Mouse (Mus musculus): Measurements from ENCODE around the gene Col12a1. TPM values are rescaled to one million over a fixed set of nuclear protein-coding genes. Genes with fewer than 3 reads are reported as not detected.
"Not testable (repeated sequence)": the region's sequence is repeated elsewhere in the genome, so short reads cannot be mapped to it uniquely, and the experiment has no call there.

The Col12a1 gene
- polyA plus RNA-seq, 1 experiment from 2014 or later: 15.1 TPM

DNA sequence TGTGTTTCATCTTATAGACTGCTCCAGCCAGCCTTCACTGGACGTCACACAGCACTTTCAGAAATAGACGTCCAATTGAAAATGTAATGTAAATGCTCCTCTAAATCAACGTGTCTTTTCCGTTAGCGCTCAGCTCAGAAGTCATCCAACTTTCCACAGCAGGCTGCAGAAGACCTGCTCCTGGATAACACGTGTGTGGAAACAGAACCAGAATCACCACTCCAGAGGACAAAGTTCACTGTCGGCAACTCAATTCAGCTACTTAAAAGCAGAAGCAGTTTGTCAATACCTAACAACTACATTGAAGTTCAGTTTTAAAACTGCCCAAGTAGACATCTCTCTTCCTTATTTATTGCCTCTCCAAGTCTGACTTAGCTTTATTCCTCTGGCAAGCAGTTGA is 29.3 kb downstream of the Col12a1 start:
- no peak overlapping the region for H3K4me3 ChIP-seq
- 0 out of 2 replicates have a peak, but pooled peaks cover 5% of the 10 kb centered on the region for H3K4me1 ChIP-seq (replicated peaks)
- no peaks in the 10 kb centered on the region for H3K27me3 ChIP-seq (replicated peaks)
- H3K27ac ChIP-seq (ENCODE audit: poor library complexity, severe bottlenecking): no peak overlapping the region
- no peak overlapping the region for H3K9ac ChIP-seq
- H3K9me3 ChIP-seq (replicated peaks): no peaks in the 10 kb centered on the region
- ATAC-seq (ENCODE audit: insufficient number of reproducible peaks, low FRiP score): no peak
- no peak overlapping the region for H3K4me2 ChIP-seq
- 55% methylated on average over 7 of the region's 7 CpGs for WGBS
- no peaks in the 10 kb centered on the region for H3K36me3 ChIP-seq

DNA sequence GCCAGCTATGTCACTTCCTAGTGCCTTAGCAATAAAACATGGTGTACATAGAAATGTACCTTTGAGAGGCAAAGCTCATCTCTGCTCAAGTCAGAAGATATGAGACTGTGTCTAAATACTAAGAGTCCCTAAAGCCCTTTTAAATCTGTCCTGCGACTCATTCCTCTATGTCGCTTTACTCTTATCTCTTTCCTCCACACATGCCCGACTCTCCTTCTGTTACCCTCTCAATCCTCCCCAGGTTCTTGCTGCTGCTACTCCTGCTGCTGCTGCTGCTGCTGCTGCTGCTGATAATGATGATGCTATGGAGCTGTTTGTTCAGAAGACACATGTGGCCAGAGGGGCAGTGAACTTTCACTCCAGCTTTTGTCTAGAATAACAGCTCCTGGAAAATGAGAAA is 31.4 kb downstream of the Col12a1 start:
- Histone ChIP-seq H3K9me3 (replicated peaks) (no peaks in the 10 kb centered on the region), H3K9ac (no peak overlapping the region), H3K27ac (ENCODE audit: poor library complexity, severe bottlenecking) (no peak overlapping the region), H3K4me1 (replicated peaks) (0 out of 2 replicates have a peak, but pooled peaks cover 5% of the 10 kb centered on the region), H3K27me3 (replicated peaks) (no peaks in the 10 kb centered on the region), H3K4me3 (no peak overlapping the region), H3K36me3 (no peaks in the 10 kb centered on the region), H3K4me2 (no peak overlapping the region)
- ATAC-seq (ENCODE audit: insufficient number of reproducible peaks, low FRiP score): no peak
- 7% methylated on average over 3 of the region's 3 CpGs for WGBS

DNA sequence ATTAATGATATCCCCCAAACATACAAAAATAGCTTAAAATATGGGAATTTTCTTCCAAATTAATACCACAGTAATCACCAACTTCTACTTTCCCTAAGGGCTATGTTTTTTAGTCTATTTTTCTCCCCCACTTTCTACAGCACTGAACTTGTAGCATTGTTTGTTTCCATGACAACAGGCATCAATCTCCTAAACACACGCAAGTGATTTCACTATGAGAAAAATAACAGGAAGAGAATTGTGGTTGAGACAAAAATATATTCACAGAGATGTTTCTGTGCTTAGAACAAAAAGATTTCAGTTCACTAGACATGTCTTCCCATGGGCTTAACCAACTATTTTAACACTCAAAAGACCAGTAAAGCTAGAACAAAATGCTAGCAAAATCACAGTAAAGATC is 32.6 kb downstream of the Col12a1 start:
- H3K4me3 ChIP-seq: no peak overlapping the region
- no peak for ATAC-seq (ENCODE audit: insufficient number of reproducible peaks, low FRiP score)
- 69% methylated on average over 1 of the region's 1 CpGs for WGBS
- H3K9ac ChIP-seq: no peak overlapping the region
- no peaks in the 10 kb centered on the region for H3K27me3 ChIP-seq (replicated peaks)
- H3K36me3 ChIP-seq: no peaks in the 10 kb centered on the region
- no peaks in the 10 kb centered on the region for H3K9me3 ChIP-seq (replicated peaks)
- peaks cover 8% of the 10 kb centered on the region; the same call in 1 of the 2 replicates for H3K4me1 ChIP-seq (replicated peaks)
- no peak overlapping the region for H3K27ac ChIP-seq (ENCODE audit: poor library complexity, severe bottlenecking)
- no peak overlapping the region for H3K4me2 ChIP-seq

DNA sequence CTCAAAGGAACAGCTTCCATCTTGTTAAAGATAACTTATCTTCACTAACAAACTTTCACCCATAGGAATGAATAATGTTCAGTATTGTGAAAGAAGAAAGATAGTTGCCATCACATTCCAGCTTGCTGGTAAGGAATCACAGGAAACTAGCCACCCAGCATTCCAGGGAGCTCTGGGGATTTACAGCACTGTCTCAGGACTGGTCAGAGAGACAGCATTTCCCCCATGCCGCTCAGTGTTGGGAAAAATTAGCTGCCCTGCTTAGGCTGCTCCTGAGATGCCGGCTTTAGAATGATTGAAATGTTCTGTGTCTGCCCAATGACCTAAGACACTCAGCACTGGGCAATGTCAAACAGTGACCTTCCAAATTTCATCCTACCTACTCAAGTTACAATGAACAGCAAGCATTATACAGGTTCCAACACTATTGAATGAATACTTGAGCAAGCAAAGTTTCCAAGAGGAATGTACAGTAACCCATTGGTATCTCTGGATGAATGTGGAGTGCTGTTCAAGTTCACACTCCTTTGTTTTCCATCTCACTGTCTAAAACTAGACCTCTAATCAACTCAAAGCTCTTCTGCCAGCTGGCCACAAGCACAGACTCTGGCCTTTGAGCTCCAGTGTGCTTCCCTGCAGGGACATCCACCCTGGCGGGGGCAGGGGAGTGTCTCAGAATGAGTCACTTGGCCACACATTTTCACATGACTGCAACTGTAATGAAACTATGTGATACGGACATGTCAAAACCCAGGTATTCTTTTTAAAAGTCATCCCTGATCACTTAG is 38.0 kb downstream of the Col12a1 start:
- Histone ChIP-seq H3K36me3 (no peaks in the 10 kb centered on the region), H3K4me3 (no peak overlapping the region), H3K27me3 (replicated peaks) (no peaks in the 10 kb centered on the region), H3K4me2 (no peak overlapping the region), H3K9ac (no peak overlapping the region), H3K27ac (ENCODE audit: poor library complexity, severe bottlenecking) (peak overlapping the region; percentile 70), H3K9me3 (replicated peaks) (no peaks in the 10 kb centered on the region), H3K4me1 (replicated peaks) (peaks cover 11% of the 10 kb centered on the region)
- WGBS: 37% methylated on average over 4 of the region's 4 CpGs
- 0 out of 2 replicates have a peak, but pooled peaks have one; percentile 53 for ATAC-seq (ENCODE audit: insufficient number of reproducible peaks, low FRiP score)

DNA sequence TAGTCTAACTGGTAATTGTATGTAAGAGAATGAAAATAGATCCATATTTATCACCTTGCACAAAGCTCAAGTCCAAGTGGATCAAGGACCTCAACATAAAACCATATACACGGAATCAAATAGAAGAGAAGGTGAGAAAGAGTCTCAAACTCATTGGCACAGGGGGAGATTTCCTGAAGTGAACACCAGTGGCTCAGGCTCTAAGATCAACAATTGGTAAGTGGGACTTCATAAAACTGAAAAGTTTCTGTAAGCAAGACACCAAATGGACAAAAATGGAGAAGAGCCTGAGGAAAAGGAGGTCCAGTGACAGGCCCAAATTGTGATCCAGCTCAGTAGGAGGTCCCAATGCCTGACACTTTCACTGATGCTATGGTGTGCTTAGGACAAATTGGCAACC is 49.8 kb downstream of the Col12a1 start:
- H3K27ac ChIP-seq (ENCODE audit: poor library complexity, severe bottlenecking); H3K4me1 ChIP-seq (replicated peaks); H3K9me3 ChIP-seq (replicated peaks); H3K36me3 ChIP-seq; ATAC-seq (ENCODE audit: insufficient number of reproducible peaks, low FRiP score); H3K9ac ChIP-seq; H3K4me3 ChIP-seq; H3K27me3 ChIP-seq (replicated peaks); H3K4me2 ChIP-seq: not testable (repeated sequence)
- 84% methylated on average over 1 of the region's 1 CpGs for WGBS

DNA sequence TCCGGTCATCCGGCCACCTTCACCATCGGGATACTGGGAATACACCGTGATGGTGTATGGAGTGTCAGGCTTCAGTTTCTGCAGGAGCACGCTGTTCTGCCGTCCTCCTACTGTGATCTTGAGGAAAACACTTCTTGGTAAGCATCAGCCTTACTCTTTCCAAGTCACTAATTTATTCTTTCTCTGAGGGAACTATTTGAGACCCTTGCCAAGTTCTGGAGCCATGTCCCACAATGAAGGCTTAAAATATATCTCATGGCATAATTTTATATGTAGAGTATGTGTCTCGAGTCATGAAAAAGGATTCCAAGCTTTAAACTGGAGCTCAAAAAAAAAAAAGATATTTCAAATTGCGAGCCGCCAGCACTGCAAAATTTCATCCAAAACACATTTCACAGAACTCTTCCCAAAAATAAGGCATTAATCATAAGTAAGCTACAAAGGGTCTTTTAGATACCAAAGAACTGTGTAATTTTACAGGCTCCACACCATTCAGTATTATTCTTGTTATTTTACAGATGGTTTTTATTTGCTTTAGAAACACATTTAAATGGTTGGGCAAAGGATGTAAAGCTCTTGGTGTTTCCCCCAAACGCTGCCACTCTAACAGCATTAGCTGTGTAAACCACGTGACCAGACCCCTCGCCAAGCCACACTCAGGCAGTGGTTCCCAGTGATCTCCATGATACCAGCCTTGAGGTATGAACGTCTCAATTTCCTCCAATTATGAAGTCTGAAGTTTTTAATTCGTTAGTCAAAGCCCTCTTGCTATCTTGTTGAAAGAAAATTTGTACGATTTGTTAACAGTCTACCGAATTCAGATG is 65.1 kb downstream of the Col12a1 start:
- ATAC-seq (ENCODE audit: insufficient number of reproducible peaks, low FRiP score): no peak
- no peaks in the 10 kb centered on the region for H3K27me3 ChIP-seq (replicated peaks)
- H3K27ac ChIP-seq (ENCODE audit: poor library complexity, severe bottlenecking): no peak overlapping the region
- 85% methylated on average over 16 of the region's 16 CpGs for WGBS
- H3K9me3 ChIP-seq (replicated peaks): no peaks in the 10 kb centered on the region
- peaks cover 13% of the 10 kb centered on the region; the same call in 1 of the 2 replicates for H3K36me3 ChIP-seq
- no peaks in the 10 kb centered on the region for H3K4me1 ChIP-seq (replicated peaks)
- no peak overlapping the region for H3K9ac ChIP-seq
- no peak overlapping the region for H3K4me3 ChIP-seq
- H3K4me2 ChIP-seq: no peak overlapping the region

DNA sequence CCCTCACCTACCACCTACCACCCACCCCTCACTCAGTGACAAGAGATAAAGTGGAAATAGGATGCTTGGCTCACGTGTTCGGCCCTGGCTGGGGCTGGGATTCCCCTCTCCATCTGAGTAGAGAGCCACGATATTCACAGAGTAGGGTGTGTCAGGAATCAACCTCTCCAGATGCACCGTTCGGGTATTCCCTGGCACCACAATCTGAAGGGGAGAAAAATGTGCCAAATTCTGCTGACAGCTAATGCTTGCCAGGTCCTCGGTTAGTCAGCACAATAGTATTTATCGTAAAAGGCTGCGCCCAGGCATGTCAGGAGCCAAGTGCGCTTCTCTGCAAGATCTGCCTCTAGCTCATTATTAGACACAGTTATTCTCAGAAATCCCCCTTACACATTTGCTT is 70.0 kb downstream of the Col12a1 start:
- H3K4me3 ChIP-seq: no peak overlapping the region
- no peak overlapping the region for H3K4me2 ChIP-seq
- no peak overlapping the region for H3K9ac ChIP-seq
- no peak overlapping the region for H3K27ac ChIP-seq (ENCODE audit: poor library complexity, severe bottlenecking)
- no peaks in the 10 kb centered on the region for H3K27me3 ChIP-seq (replicated peaks)
- no peaks in the 10 kb centered on the region for H3K4me1 ChIP-seq (replicated peaks)
- 0 out of 2 replicates have a peak, but pooled peaks have one; percentile 18 for ATAC-seq (ENCODE audit: insufficient number of reproducible peaks, low FRiP score)
- H3K36me3 ChIP-seq: peaks cover 6% of the 10 kb centered on the region; the same call in 1 of the 2 replicates
- 62% methylated on average over 9 of the region's 9 CpGs for WGBS
- H3K9me3 ChIP-seq (replicated peaks): no peaks in the 10 kb centered on the region

DNA sequence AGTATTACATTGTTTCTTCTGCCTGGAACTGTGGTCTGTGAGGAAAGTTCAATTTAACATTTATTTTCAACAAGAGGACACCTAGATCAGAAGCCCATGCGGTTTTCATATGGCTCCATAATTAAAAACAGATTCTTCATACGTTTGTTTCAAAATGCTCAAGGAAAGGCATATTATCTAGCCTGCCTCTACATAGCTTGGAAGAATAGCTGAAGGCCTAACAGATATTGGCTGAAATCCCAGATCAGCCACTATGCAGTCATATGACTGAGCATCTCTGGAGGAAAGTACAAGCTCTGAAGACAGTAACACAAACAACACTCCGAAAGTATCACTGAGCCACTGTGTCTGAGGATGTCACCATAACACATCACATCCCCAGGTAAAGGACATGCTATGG is 72.9 kb downstream of the Col12a1 start:
- H3K4me1 ChIP-seq (replicated peaks): no peaks in the 10 kb centered on the region
- H3K4me3 ChIP-seq: no peak overlapping the region
- H3K36me3 ChIP-seq: peaks cover 3% of the 10 kb centered on the region
- 75% methylated on average over 3 of the region's 3 CpGs for WGBS
- no peak overlapping the region for H3K4me2 ChIP-seq
- H3K9ac ChIP-seq: no peak overlapping the region
- no peaks in the 10 kb centered on the region for H3K27me3 ChIP-seq (replicated peaks)
- ATAC-seq (ENCODE audit: insufficient number of reproducible peaks, low FRiP score): no peak
- no peaks in the 10 kb centered on the region for H3K9me3 ChIP-seq (replicated peaks)
- no peak overlapping the region for H3K27ac ChIP-seq (ENCODE audit: poor library complexity, severe bottlenecking)

DNA sequence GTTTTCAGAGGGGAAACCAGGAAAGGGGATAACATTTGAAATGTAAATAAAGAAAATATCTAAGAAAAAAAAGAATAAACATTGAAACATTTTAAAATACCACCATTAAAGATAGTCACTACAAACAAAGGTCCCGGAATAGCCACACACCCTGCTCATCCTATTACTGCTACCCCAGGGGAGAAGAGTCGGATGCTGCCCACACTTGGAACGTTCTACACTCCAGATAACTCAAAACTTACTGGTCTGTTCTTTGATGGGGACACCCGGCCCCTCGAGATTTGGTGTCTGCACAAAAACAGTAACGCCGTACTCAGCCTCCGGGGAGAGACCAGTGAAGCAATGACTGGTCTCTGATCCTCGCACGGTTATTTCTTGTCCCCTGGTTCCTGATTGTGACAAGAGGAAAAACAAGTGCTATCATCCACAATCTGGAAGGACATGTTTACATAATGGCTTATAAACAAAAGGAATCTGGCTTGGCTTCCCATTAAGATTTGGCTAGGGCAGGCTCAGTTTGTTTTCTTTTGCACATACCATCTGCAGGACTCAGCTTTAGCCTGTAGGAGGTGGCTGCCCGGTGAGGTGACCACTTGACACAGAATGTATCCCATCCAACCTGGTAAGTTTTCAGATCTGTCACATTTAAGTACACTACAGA is 79.1 kb downstream of the Col12a1 start:
- Histone ChIP-seq H3K4me3 (no peak overlapping the region), H3K36me3 (no peaks in the 10 kb centered on the region; the same call in 1 of the 2 replicates), H3K27me3 (replicated peaks) (no peaks in the 10 kb centered on the region), H3K27ac (ENCODE audit: poor library complexity, severe bottlenecking) (no peak overlapping the region), H3K9me3 (replicated peaks) (no peaks in the 10 kb centered on the region), H3K9ac (no peak overlapping the region), H3K4me2 (no peak overlapping the region), H3K4me1 (replicated peaks) (peaks cover 14% of the 10 kb centered on the region)
- ATAC-seq (ENCODE audit: insufficient number of reproducible peaks, low FRiP score): no peak
- 40% methylated on average over 11 of the region's 11 CpGs for WGBS

DNA sequence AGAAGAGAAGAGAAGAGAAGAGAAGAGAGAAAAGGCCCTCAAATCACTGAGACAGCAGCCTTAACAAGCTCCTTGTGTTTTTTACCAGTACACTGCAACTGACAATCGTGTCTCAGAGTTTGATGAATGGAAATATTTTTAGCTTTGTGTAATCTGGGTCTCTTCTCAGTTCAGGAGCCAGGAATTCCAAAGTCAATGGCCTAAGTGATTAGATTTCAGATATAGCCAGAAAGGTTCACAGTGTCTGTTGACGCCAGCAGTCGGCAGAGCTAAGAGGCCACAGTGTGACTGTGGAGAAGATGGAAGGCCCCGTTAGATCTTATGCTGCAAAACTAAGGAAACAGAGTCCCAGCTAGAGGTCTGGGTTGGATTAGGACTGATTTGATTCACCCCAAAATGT is 80.8 kb downstream of the Col12a1 start:
- Histone ChIP-seq H3K9ac (no peak overlapping the region), H3K4me3 (no peak overlapping the region), H3K36me3 (no peaks in the 10 kb centered on the region; the same call in 1 of the 2 replicates), H3K27me3 (replicated peaks) (no peaks in the 10 kb centered on the region), H3K4me2 (no peak overlapping the region), H3K9me3 (replicated peaks) (no peaks in the 10 kb centered on the region), H3K27ac (ENCODE audit: poor library complexity, severe bottlenecking) (peak overlapping the region; percentile 38), H3K4me1 (replicated peaks) (peaks cover 14% of the 10 kb centered on the region)
- WGBS: 7% methylated on average over 4 of the region's 4 CpGs
- ATAC-seq (ENCODE audit: insufficient number of reproducible peaks, low FRiP score): 0 out of 2 replicates have a peak, but pooled peaks have one; percentile 25

DNA sequence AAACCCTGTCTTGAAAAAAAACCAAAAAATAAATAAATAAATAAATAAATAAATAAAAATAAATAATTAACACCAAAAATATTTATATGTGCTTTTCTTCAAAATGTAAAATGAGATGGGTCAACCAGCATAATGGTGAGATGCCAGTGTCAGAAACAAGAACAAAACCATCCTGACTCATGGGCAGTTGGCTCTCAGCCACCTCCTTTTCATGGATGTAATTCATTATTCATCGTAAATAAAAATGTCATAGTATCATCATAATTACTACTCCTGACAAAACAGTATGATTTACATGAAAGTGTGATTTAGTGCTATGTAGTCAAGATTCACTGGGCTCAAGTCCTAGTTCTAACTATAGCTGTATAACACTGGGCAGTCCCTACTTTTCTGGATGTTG is 84.6 kb downstream of the Col12a1 start:
- Histone ChIP-seq H3K27me3 (replicated peaks) (no peaks in the 10 kb centered on the region), H3K9me3 (replicated peaks) (no peaks in the 10 kb centered on the region), H3K27ac (ENCODE audit: poor library complexity, severe bottlenecking) (no peak overlapping the region), H3K4me2 (no peak overlapping the region), H3K4me3 (no peak overlapping the region), H3K4me1 (replicated peaks) (peaks cover 10% of the 10 kb centered on the region), H3K9ac (no peak overlapping the region), H3K36me3 (no peaks in the 10 kb centered on the region; the same call in 1 of the 2 replicates)
- WGBS: 90% methylated on average over 1 of the region's 1 CpGs
- ATAC-seq (ENCODE audit: insufficient number of reproducible peaks, low FRiP score): no peak
